8 mouse cellular contexts compared by ENCODE assay signal in the genomic region with DNA sequence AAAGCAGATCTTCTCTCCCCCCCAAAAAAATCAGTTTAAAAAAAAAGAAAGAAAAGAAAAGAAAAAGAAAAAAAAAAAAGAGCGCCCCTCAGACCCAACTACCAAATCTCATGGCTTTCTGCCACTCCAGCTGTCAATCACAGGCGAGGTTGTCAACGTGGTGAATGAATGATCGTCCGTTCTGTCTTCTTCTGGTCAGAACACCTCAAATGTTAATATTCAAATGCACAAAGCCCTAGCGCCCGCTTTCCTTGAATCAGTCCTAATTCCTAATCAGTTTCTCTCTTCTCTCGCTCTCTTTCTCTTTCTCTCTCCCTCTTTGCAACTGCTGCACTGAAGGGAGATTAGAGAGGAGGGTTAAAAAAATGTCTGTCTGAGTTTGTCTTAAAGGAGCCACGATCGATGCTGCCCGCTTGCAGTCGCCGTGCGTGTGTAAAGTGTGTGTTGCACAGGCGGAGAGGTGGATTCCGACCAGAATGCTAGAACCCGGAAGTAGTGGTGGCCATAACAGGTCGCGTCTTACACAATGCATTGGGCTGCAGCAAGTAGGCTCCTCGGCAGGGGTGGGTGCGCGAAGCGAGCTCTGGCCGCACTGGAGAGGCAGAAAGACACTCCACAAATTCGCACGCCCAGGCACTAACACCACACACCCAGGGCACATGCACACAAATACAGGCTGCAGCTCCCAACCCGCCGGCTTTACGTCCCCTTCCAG. TPM values are rescaled to one million over a fixed set of nuclear protein-coding genes. Genes with fewer than 3 reads are reported as not detected.
A peak's percentile ranks its signal among the peaks of the same experiment; 100 is the strongest.
DNase-seq lines count a peak whose midpoint lies in the region; ATAC-seq lines count a peak whose summit lies in the region.

TSS of gene Meis1 (minus strand) at position 497 of the 715 bp plus-strand sequence.

- peak within 1 kb of the TSS; percentile 95 for H3K4me3 ChIP-seq in intestine, embryonic 14.5 days (ENCODE audit: low read depth, low read length)

- H3K9me3 ChIP-seq in intestine, embryonic 14.5 days (ENCODE audit: control insufficient read depth, low read length): no peaks in the 10 kb centered on the region

- peak within 1 kb of the TSS; percentile 88 for H3K4me2 ChIP-seq in intestine, embryonic 14.5 days (ENCODE audit: low read length)

- WGBS in intestine, embryonic 14.5 days: under 1% methylated on average over 29 of the region's 29 CpGs

- H3K27me3 ChIP-seq in intestine, embryonic 14.5 days (replicated peaks; ENCODE audit: control insufficient read depth, insufficient read depth, low read length): no peaks in the 10 kb centered on the region

- intact Hi-C loops in left cerebral cortex, postnatal 14 days (cut with DNase I): loop anchor here (2.0 to 10.0 kb wide), 2 partner anchors 142 to 1744 kb away; no protein-coding TSS in a partner anchor

- peak; percentile 90 for ATAC-seq in intestine, embryonic 14.5 days (replicated peaks; ENCODE audit: low FRiP score, low TSS enrichment, low read depth)
- peak; percentile 86 for ATAC-seq in megakaryocyte-erythroid progenitor cell, adult 5-6 weeks (replicated peaks; ENCODE audit: low FRiP score, low TSS enrichment, poor library complexity, severe bottlenecking)

- H3K9ac ChIP-seq in intestine, embryonic 14.5 days (ENCODE audit: low read length): peak within 1 kb of the TSS; percentile 100

- peaks cover 28% of the 10 kb centered on the region for H3K4me1 ChIP-seq in intestine, embryonic 14.5 days (replicated peaks; ENCODE audit: control insufficient read depth, insufficient read depth, low read length)

- DNase-seq in adrenal gland, adult (ENCODE audit: inconsistent age in 2 of 2, low spot score in 1 of 2): peak; percentile 95 to 98
- peak; percentile 95 for DNase-seq in embryo, embryonic 10 days (ENCODE audit: low spot score)
- peak; percentile 89 for DNase-seq in gastrocnemius, postnatal 25 days
- peak; percentile 92 for DNase-seq in intestine, embryonic 14.5 days (ENCODE audit: low spot score)
- DNase-seq in left cerebral cortex, postnatal 14 days (ENCODE audit: low spot score in 2 of 2): peak; percentile 77
- peak; percentile 76 to 80 for DNase-seq in right cerebral cortex, postnatal 36 days (ENCODE audit: low spot score in 2 of 2)
- peak; percentile 92 to 93 for DNase-seq in urinary bladder, postnatal 4 days (ENCODE audit: low spot score in 2 of 2)

- peak within 1 kb of the TSS; percentile 100 for H3K27ac ChIP-seq in intestine, embryonic 14.5 days (ENCODE audit: low read depth)

- H3K36me3 ChIP-seq in intestine, embryonic 14.5 days (ENCODE audit: control insufficient read depth, insufficient read depth, low read length): peaks cover 17% of the 10 kb centered on the region

RNA-seq across cellular contexts. Expression of gene Meis1, which starts in this region (rescaled TPM):
- total RNA-seq in gastrocnemius, postnatal 25 days (2021): 1 to 10 TPM; 2.7 to 4.0 TPM
- 133 and 151 TPM in 2 replicates for polyA plus RNA-seq in intestine, embryonic 14.5 days (2014; fragmentation: Nextera tagmentation; extraction: Ambion mirVana)
- total RNA-seq in left cerebral cortex, postnatal 14 days (2021): 1 to 10 TPM; 3.6 to 4.5 TPM
- total RNA-seq in megakaryocyte-erythroid progenitor cell, adult 5-6 weeks (2014; fragmentation: Nextera tagmentation): 14.5 and 20.7 TPM in 2 replicates
- total RNA-seq in megakaryocyte-erythroid progenitor cell, adult 5-6 weeks (2017): 19.9 and 45.5 TPM in 2 replicates

Comparison
In these comparisons a context has a peak if more than half of its experiments do, and no peak if none do; other contexts are left out.
1. Peak in every context shown above with its lines: DNase-seq, ATAC-seq, H3K4me3 ChIP-seq and H3K27ac ChIP-seq.